8 mouse cellular contexts compared by ENCODE assay signal in the genomic region with DNA sequence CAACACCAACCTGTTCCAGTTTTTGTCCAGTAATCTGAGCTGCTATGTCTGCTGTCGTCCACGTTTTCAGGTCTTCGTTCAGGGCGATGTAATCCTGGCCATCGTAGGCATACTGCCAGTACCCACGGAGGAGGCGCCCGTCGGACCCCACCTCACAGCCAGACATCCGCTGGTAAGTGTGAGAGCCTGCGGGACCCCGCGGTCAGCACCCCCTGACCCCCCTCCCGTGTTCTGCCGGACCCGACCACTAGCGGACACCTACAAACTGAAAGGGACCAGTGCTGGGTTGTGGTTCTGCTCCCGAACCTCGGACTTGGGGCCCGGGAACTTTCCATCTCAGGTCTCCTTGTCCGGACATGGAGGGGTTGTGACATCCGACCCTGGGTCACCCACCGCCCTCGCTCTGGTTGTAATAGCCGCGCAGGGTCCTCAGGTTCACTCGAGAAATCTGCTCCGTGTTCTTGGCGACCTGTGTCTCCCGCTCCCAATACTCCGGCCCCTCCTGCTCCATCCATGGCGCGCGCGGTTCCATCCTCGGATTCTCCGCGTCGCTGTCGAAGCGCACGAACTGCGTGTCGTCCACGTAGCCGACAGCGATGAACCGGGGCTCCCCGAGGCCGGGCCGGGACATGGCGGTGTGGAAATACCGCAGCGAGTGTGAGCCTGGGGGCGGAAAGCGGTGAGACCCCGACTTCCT. TPM values are rescaled to one million over a fixed set of nuclear protein-coding genes. Genes with fewer than 3 reads are reported as not detected.
A peak's percentile ranks its signal among the peaks of the same experiment; 100 is the strongest.
DNase-seq lines count a peak whose midpoint lies in the region; ATAC-seq and TF ChIP-seq lines count a peak whose summit lies in the region.

No protein-coding gene starts in this region.

- H3K9me3 ChIP-seq in heart, embryonic 11.5 days (replicated peaks; ENCODE audit: control insufficient read depth, low read length): no peaks in the 10 kb centered on the region
- H3K9me3 ChIP-seq in ES-E14 (ENCODE audit: control insufficient read depth, insufficient read depth, low read depth, low read length): no peaks in the 10 kb centered on the region
- H3K9me3 ChIP-seq in heart, embryonic 16.5 days (replicated peaks; ENCODE audit: control insufficient read depth, low read length): no peaks in the 10 kb centered on the region
- H3K9me3 ChIP-seq in midbrain, embryonic 11.5 days (ENCODE audit: control insufficient read depth, low read length): no peaks in the 10 kb centered on the region

- WGBS in heart, embryonic 11.5 days (ENCODE audit: insufficient replicate concordance): 2% methylated on average over 57 of the region's 57 CpGs
- WGBS in heart, embryonic 16.5 days: 2% methylated on average over 57 of the region's 57 CpGs
- WGBS in midbrain, embryonic 11.5 days: 2% methylated on average over 57 of the region's 57 CpGs

- H3K9ac ChIP-seq in heart, embryonic 11.5 days (ENCODE audit: low read depth, low read length): peak overlapping the region; percentile 39
- H3K9ac ChIP-seq in ES-E14 (ENCODE audit: insufficient read depth, low read depth, low read length, poor library complexity, severe bottlenecking): peak overlapping the region; percentile 72
- peak overlapping the region; percentile 34 for H3K9ac ChIP-seq in heart, embryonic 16.5 days (ENCODE audit: low read length)
- H3K9ac ChIP-seq in midbrain, embryonic 11.5 days (ENCODE audit: low read length): peak overlapping the region; percentile 24; the same call in 1 of the 2 replicates

- intact Hi-C loops in heart, postnatal 25 days (cut with DNase I): no loop called here

- peaks cover 12% of the 10 kb centered on the region for H3K4me1 ChIP-seq in heart, embryonic 11.5 days (ENCODE audit: control insufficient read depth, insufficient read depth, low read length)
- H3K4me1 ChIP-seq in ES-E14 (ENCODE audit: control insufficient read depth in 2 of 2, insufficient read depth in 2 of 2, low read length in 2 of 2, poor library complexity in 1 of 2): peaks cover 5 to 13% of the 10 kb centered on the region in 2 experiments; a peak in 3 of 4 replicates
- H3K4me1 ChIP-seq in heart, embryonic 16.5 days (ENCODE audit: control insufficient read depth, insufficient read depth, low read length): peaks cover 16% of the 10 kb centered on the region
- peaks cover 7% of the 10 kb centered on the region for H3K4me1 ChIP-seq in midbrain, embryonic 11.5 days (ENCODE audit: control insufficient read depth, insufficient read depth, low read length)

- H3K4me3 ChIP-seq in heart, embryonic 11.5 days (ENCODE audit: low read depth, low read length): peak overlapping the region; percentile 38
- H3K4me3 ChIP-seq in ES-E14 (ENCODE audit: insufficient read depth in 1 of 2, low read depth in 1 of 2, low read length in 2 of 2, poor library complexity in 1 of 2, severe bottlenecking in 1 of 2): peak overlapping the region; percentile 80 to 83
- H3K4me3 ChIP-seq in heart, embryonic 16.5 days (ENCODE audit: low read length): peak overlapping the region; percentile 52
- peak overlapping the region; percentile 30 for H3K4me3 ChIP-seq in midbrain, embryonic 11.5 days (ENCODE audit: low read depth, low read length)

- no peaks in the 10 kb centered on the region for H3K36me3 ChIP-seq in heart, embryonic 11.5 days (ENCODE audit: control insufficient read depth, insufficient read depth, low read length)
- no peaks in the 10 kb centered on the region; the same call in 1 of the 2 replicates for H3K36me3 ChIP-seq in ES-E14 (ENCODE audit: control insufficient read depth, insufficient read depth, low read length, poor library complexity, severe bottlenecking)
- no peaks in the 10 kb centered on the region for H3K36me3 ChIP-seq in heart, embryonic 16.5 days (ENCODE audit: control insufficient read depth, insufficient read depth)
- H3K36me3 ChIP-seq in midbrain, embryonic 11.5 days (ENCODE audit: control insufficient read depth, insufficient read depth, low read length): no peaks in the 10 kb centered on the region

- peak overlapping the region; percentile 71 for H3K4me2 ChIP-seq in heart, embryonic 11.5 days
- peak overlapping the region; percentile 64 for H3K4me2 ChIP-seq in heart, embryonic 16.5 days (ENCODE audit: low read depth, low read length)
- peak overlapping the region; percentile 44 for H3K4me2 ChIP-seq in midbrain, embryonic 11.5 days

- H3K27ac ChIP-seq in heart, embryonic 11.5 days (ENCODE audit: low read depth, low read length): no peak overlapping the region
- H3K27ac ChIP-seq in ES-E14 (ENCODE audit: insufficient read depth, low read depth, low read length, poor library complexity, severe bottlenecking): no peak overlapping the region
- no peak overlapping the region for H3K27ac ChIP-seq in heart, embryonic 16.5 days (ENCODE audit: low read length)
- H3K27ac ChIP-seq in midbrain, embryonic 11.5 days (ENCODE audit: low read depth, low read length): no peak overlapping the region

- H3K27me3 ChIP-seq in heart, embryonic 11.5 days (ENCODE audit: control insufficient read depth, insufficient read depth, low read length): peaks cover 42% of the 10 kb centered on the region
- peaks cover 38% of the 10 kb centered on the region for H3K27me3 ChIP-seq in heart, embryonic 16.5 days (ENCODE audit: control insufficient read depth, insufficient read depth, low read length)
- H3K27me3 ChIP-seq in midbrain, embryonic 11.5 days (ENCODE audit: control insufficient read depth, insufficient read depth, low read length): peaks cover 29% of the 10 kb centered on the region

- DNase-seq in heart, postnatal 25 days (ENCODE audit: low spot score): no peak
- DNase-seq in ES-E14 (ENCODE audit: low read depth, low spot score): no peak
- peak; percentile 86 for DNase-seq in midbrain, embryonic 11.5 days (ENCODE audit: low spot score, missing footprints)
- DNase-seq in layer of hippocampus, adult 9-10 months (ENCODE audit: low spot score): no peak
- no peak for DNase-seq in right cerebral cortex, adult 18-20 months
- no peak for DNase-seq in urinary bladder, postnatal 4 days (ENCODE audit: low spot score in 2 of 2)

- in situ Hi-C loops in ES-E14 (cut with MboI; ENCODE audit: low sequenced_read_pairs in 2 of 2, unreplicated experiment in 2 of 2): no loop called here

- ATAC-seq in heart, embryonic 11.5 days (replicated peaks; ENCODE audit: insufficient number of reproducible peaks, low FRiP score, low TSS enrichment): no peak
- ATAC-seq in heart, embryonic 16.5 days (replicated peaks; ENCODE audit: extremely low read depth, insufficient read depth, low FRiP score): no peak
- no peak for ATAC-seq in midbrain, embryonic 11.5 days (ENCODE audit: low FRiP score)

TF ChIP-seq in ES-E14, 5 proteins besides CTCF, POLR2A, EP300 and RAD21:
- no peak for TF ChIP-seq ZNF384 (IDR thresholded peaks at IDR 0.05; ENCODE audit: low read depth, low read length)
- TF ChIP-seq CHD2 (IDR thresholded peaks at IDR 0.05; ENCODE audit: low read depth, low read length): no peak
- TF ChIP-seq HCFC1 (IDR thresholded peaks at IDR 0.05; ENCODE audit: borderline replicate concordance, insufficient read depth, low read length): no peak
- no peak for TF ChIP-seq ZC3H11A (IDR thresholded peaks at IDR 0.05; ENCODE audit: borderline replicate concordance, low read depth, low read length)
- TF ChIP-seq MAFK (IDR thresholded peaks at IDR 0.05; ENCODE audit: insufficient read depth, low read depth, low read length): no peak

RNA-seq across cellular contexts. Expression of a gene that starts 22.1 kb away (rescaled TPM):
- polyA plus RNA-seq in heart, embryonic 11.5 days (2014; fragmentation: Nextera tagmentation; extraction: Ambion mirVana): 13.8 and 13.9 TPM in 2 replicates
- 10 to 100 TPM; 59.9 to 88.2 TPM for total RNA-seq in heart, postnatal 25 days (2021)
- 69.5 and 155 TPM in 2 replicates for total RNA-seq in ES-E14 (2012; rRNA removed)
- polyA plus RNA-seq in heart, embryonic 16.5 days (2015; fragmentation: Nextera tagmentation; extraction: Ambion mirVana): 66.0 and 100 TPM in 2 replicates
- polyA plus RNA-seq in midbrain, embryonic 11.5 days (2014; fragmentation: Nextera tagmentation; extraction: Ambion mirVana): 30.0 and 37.2 TPM in 2 replicates

RNA-seq across cellular contexts. Expression of a gene that starts 22.2 kb away (rescaled TPM):
- polyA plus RNA-seq in heart, embryonic 11.5 days (2014; fragmentation: Nextera tagmentation; extraction: Ambion mirVana): 1,135 and 1,150 TPM in 2 replicates
- total RNA-seq in heart, postnatal 25 days (2021): 100 to 1,000 TPM; 408 to 435 TPM
- 4,706 and 5,724 TPM in 2 replicates for total RNA-seq in ES-E14 (2012; rRNA removed)
- polyA plus RNA-seq in heart, embryonic 16.5 days (2015; fragmentation: Nextera tagmentation; extraction: Ambion mirVana): 873 and 901 TPM in 2 replicates
- 1,159 and 1,302 TPM in 2 replicates for polyA plus RNA-seq in midbrain, embryonic 11.5 days (2014; fragmentation: Nextera tagmentation; extraction: Ambion mirVana)

RNA-seq across cellular contexts. Expression of a gene that starts 22.4 kb away (rescaled TPM):
- polyA plus RNA-seq in heart, embryonic 11.5 days (2014; fragmentation: Nextera tagmentation; extraction: Ambion mirVana): 28.1 and 29.5 TPM in 2 replicates
- 10 to 100 TPM; 39.2 to 39.4 TPM for total RNA-seq in heart, postnatal 25 days (2021)
- total RNA-seq in ES-E14 (2012; rRNA removed): 23.2 and 24.8 TPM in 2 replicates
- polyA plus RNA-seq in heart, embryonic 16.5 days (2015; fragmentation: Nextera tagmentation; extraction: Ambion mirVana): 39.7 and 42.5 TPM in 2 replicates
- 36.3 and 36.5 TPM in 2 replicates for polyA plus RNA-seq in midbrain, embryonic 11.5 days (2014; fragmentation: Nextera tagmentation; extraction: Ambion mirVana)

RNA-seq across cellular contexts. Expression of a gene that starts 26.7 kb away (rescaled TPM):
- polyA plus RNA-seq in heart, embryonic 11.5 days (2014; fragmentation: Nextera tagmentation; extraction: Ambion mirVana): 2.8 and 5.9 TPM in 2 replicates
- 1 to 10 TPM; 1.7 to 1.9 TPM for total RNA-seq in heart, postnatal 25 days (2021)
- total RNA-seq in ES-E14 (2012; rRNA removed): 10.3 and 15.3 TPM in 2 replicates
- polyA plus RNA-seq in heart, embryonic 16.5 days (2015; fragmentation: Nextera tagmentation; extraction: Ambion mirVana): 5.7 and 5.8 TPM in 2 replicates
- polyA plus RNA-seq in midbrain, embryonic 11.5 days (2014; fragmentation: Nextera tagmentation; extraction: Ambion mirVana): 3.4 and 4.2 TPM in 2 replicates

RNA-seq across cellular contexts. Expression of a gene that starts 37.5 kb away (rescaled TPM):
- polyA plus RNA-seq in heart, embryonic 11.5 days (2014; fragmentation: Nextera tagmentation; extraction: Ambion mirVana): 18.3 and 19.7 TPM in 2 replicates
- total RNA-seq in heart, postnatal 25 days (2021): 10 to 100 TPM in 1 of 2 experiments, 1 to 10 TPM in 1; 9.3 to 10.2 TPM
- 65.6 and 78.2 TPM in 2 replicates for total RNA-seq in ES-E14 (2012; rRNA removed)
- 19.3 and 20.5 TPM in 2 replicates for polyA plus RNA-seq in heart, embryonic 16.5 days (2015; fragmentation: Nextera tagmentation; extraction: Ambion mirVana)
- 27.4 and 28.9 TPM in 2 replicates for polyA plus RNA-seq in midbrain, embryonic 11.5 days (2014; fragmentation: Nextera tagmentation; extraction: Ambion mirVana)

Comparison
In these comparisons a context has a peak if more than half of its experiments do, and no peak if none do; other contexts are left out.
1. H3K4me3 ChIP-seq: peak in every context shown above with its lines; median percentile 82 in ES-E14; 52 in heart, embryonic 16.5 days; 38 in heart, embryonic 11.5 days; 30 in midbrain, embryonic 11.5 days.